Comparison of ENCODE assay signal across 10 mouse cellular contexts in the genomic region with DNA sequence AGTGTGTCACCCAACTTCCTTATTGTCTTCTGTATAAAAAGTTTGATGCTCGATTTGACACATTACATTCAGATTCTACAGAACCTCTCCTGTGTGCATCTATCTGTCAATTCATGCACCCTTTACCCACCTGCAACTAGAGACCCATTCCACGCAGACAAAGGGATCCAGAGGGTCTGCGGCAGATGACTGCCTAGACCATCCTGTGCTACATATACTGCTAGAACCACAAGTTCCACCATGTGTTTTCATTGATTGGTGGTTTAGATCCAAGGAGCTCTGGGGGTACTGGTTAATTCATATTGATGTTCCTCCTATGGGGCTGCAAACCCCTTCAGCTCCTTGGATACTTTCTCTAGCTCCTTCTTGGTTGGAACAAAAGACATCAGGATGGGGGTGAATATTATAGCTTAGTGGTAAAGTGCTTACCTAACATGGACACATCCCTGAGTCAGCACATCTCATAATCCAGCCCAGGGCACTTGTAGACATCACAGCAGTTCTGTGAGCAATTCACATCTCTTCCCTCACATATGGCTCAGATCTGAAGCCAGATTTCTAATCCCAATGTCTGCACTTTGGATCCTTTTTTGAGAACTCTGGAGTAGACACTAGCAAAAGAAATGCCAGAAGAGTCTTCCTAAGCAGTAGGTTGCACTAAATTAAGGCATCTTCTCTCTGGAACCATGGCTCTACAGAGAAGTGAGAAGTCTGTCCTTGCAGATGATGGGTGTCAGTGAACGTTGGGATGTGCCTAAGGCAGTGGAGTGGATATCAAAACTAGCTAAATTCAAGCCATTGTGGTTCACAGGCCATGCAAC.
A peak's percentile ranks its signal among the peaks of the same experiment; 100 is the strongest.
DNase-seq lines count a peak whose midpoint lies in the region; ATAC-seq and TF ChIP-seq lines count a peak whose summit lies in the region.
"Had no signal": no experiment of that assay in that cellular context is flagged by ENCODE, and none has a peak within 500 bp of the region (broad histone marks: within the 10 kb centered on the region; RNA-seq: fewer than 3 reads in every experiment).

No protein-coding gene starts in this region.

- H3K27me3 ChIP-seq in embryonic facial prominence, embryonic 13.5 days = no peaks in the 10 kb centered on the region
- H3K27me3 ChIP-seq in limb, embryonic 15.5 days = no peaks in the 10 kb centered on the region
- H3K27me3 ChIP-seq in stomach, embryonic 16.5 days (ENCODE audit: control insufficient read depth, insufficient read depth, low read length) = no peaks in the 10 kb centered on the region
- H3K27me3 ChIP-seq in lung, postnatal 0 days (replicated peaks; ENCODE audit: insufficient read depth, low read length) = no peaks in the 10 kb centered on the region

- no peaks in the 10 kb centered on the region for H3K9me3 ChIP-seq in embryonic facial prominence, embryonic 13.5 days
- no peaks in the 10 kb centered on the region for H3K9me3 ChIP-seq in limb, embryonic 15.5 days
- H3K9me3 ChIP-seq in stomach, embryonic 16.5 days (replicated peaks; ENCODE audit: control insufficient read depth, low read length) = no peaks in the 10 kb centered on the region
- H3K9me3 ChIP-seq in lung, postnatal 0 days (ENCODE audit: low read length) = no peaks in the 10 kb centered on the region

- ATAC-seq in embryonic facial prominence, embryonic 13.5 days (ENCODE audit: insufficient number of reproducible peaks, insufficient read depth, low FRiP score, low TSS enrichment, low read depth) = no peak
- no peak for ATAC-seq in limb, embryonic 15.5 days (ENCODE audit: insufficient number of reproducible peaks, low FRiP score, low TSS enrichment, low read depth)
- no peak for ATAC-seq in stomach, embryonic 16.5 days (ENCODE audit: insufficient read depth, low FRiP score)
- ATAC-seq in lung, postnatal 0 days = no peak

- peak overlapping the region; percentile 61 for H3K4me3 ChIP-seq in embryonic facial prominence, embryonic 13.5 days
- H3K4me3 ChIP-seq in limb, embryonic 15.5 days = peak overlapping the region; percentile 77; the same call in 1 of the 2 replicates
- no peak overlapping the region for H3K4me3 ChIP-seq in stomach, embryonic 16.5 days (replicated peaks; ENCODE audit: low read length)
- no peak overlapping the region for H3K4me3 ChIP-seq in lung, postnatal 0 days (ENCODE audit: low read depth, low read length)

- DNase-seq in retina, embryonic 14.5 days (ENCODE audit: low spot score) = peak; percentile 13
- DNase-seq in retina, postnatal 1 day = no peak
- DNase-seq in cerebellum, adult 9-10 months = no peak
- DNase-seq in right cerebral cortex, postnatal 36 days (ENCODE audit: low spot score in 2 of 2) = no peak
- no peak for DNase-seq in lung, postnatal 0 days (ENCODE audit: low spot score)
- DNase-seq: cerebellum, adult 9-11 months; right cerebral cortex, adult 18-20 months had no signal

- H3K4me2 ChIP-seq in embryonic facial prominence, embryonic 13.5 days = peak overlapping the region; percentile 84
- no peak overlapping the region for H3K4me2 ChIP-seq in limb, embryonic 15.5 days
- H3K4me2 ChIP-seq in stomach, embryonic 16.5 days (ENCODE audit: low read depth, low read length) = 0 out of 2 replicates have a peak overlapping the region, but pooled peaks have one; percentile 82
- H3K4me2 ChIP-seq in lung, postnatal 0 days (replicated peaks; ENCODE audit: low read depth, low read length) = no peak overlapping the region

- WGBS in embryonic facial prominence, embryonic 13.5 days = 66% methylated on average over 4 of the region's 4 CpGs
- WGBS in limb, embryonic 15.5 days = 66% methylated on average over 4 of the region's 4 CpGs
- whole genome bisulfite sequencing in stomach, embryonic 16.5 days = 73% methylated on average over 4 of the region's 4 CpGs
- 64% methylated on average over 4 of the region's 4 CpGs for WGBS in lung, postnatal 0 days

- TF ChIP-seq EP300 in lung, postnatal 0 days (IDR thresholded peaks at IDR 0.05) = no peak

- peaks cover 9% of the 10 kb centered on the region for H3K4me1 ChIP-seq in embryonic facial prominence, embryonic 13.5 days
- peaks cover 6% of the 10 kb centered on the region for H3K4me1 ChIP-seq in limb, embryonic 15.5 days
- peaks cover 3% of the 10 kb centered on the region; the same call in 1 of the 2 replicates for H3K4me1 ChIP-seq in stomach, embryonic 16.5 days (ENCODE audit: control insufficient read depth, insufficient read depth, low read length)
- H3K4me1 ChIP-seq in lung, postnatal 0 days (ENCODE audit: insufficient read depth, low read depth, low read length) = peaks cover 3% of the 10 kb centered on the region; the same call in 1 of the 2 replicates

- TF ChIP-seq CTCF in lung, postnatal 0 days (IDR thresholded peaks at IDR 0.05) = no peak

- H3K36me3 ChIP-seq in embryonic facial prominence, embryonic 13.5 days = no peaks in the 10 kb centered on the region
- no peaks in the 10 kb centered on the region for H3K36me3 ChIP-seq in limb, embryonic 15.5 days
- H3K36me3 ChIP-seq in stomach, embryonic 16.5 days (ENCODE audit: control insufficient read depth, insufficient read depth, low read length) = no peaks in the 10 kb centered on the region
- no peaks in the 10 kb centered on the region for H3K36me3 ChIP-seq in lung, postnatal 0 days (ENCODE audit: insufficient read depth, low read length)

- H3K9ac ChIP-seq in embryonic facial prominence, embryonic 13.5 days = no peak overlapping the region
- H3K9ac ChIP-seq in limb, embryonic 15.5 days = no peak overlapping the region
- H3K9ac ChIP-seq in stomach, embryonic 16.5 days (ENCODE audit: low read length) = no peak overlapping the region
- H3K9ac ChIP-seq in lung, postnatal 0 days (replicated peaks; ENCODE audit: low read depth) = no peak overlapping the region

- no peak overlapping the region for H3K27ac ChIP-seq in embryonic facial prominence, embryonic 13.5 days
- H3K27ac ChIP-seq in limb, embryonic 15.5 days = no peak overlapping the region
- H3K27ac ChIP-seq in stomach, embryonic 16.5 days (ENCODE audit: low read length) = no peak overlapping the region
- no peak overlapping the region for H3K27ac ChIP-seq in lung, postnatal 0 days (ENCODE audit: low read length)

Comparison
In these comparisons a context has a peak if more than half of its experiments do, and no peak if none do; other contexts are left out.
1. H3K4me2 ChIP-seq: peak in embryonic facial prominence, embryonic 13.5 days (single experiment) and stomach, embryonic 16.5 days (single experiment); none in limb, embryonic 15.5 days (single experiment) and lung, postnatal 0 days (single experiment).
2. H3K4me3 ChIP-seq: peak in embryonic facial prominence, embryonic 13.5 days (single experiment) and limb, embryonic 15.5 days (single experiment); none in stomach, embryonic 16.5 days (single experiment) and lung, postnatal 0 days (single experiment).